ENCODE assay signal across 24 mouse cellular contexts in genomic region chr5:25125884-25126560, GRCm38 (mm10). TPM values are rescaled to one million over a fixed set of nuclear protein-coding genes. Genes with fewer than 3 reads are reported as not detected.
"Had no signal": no experiment of that assay in that cellular context is flagged by ENCODE, and none has a peak within 500 bp of the region (broad histone marks: within the 10 kb centered on the region; RNA-seq: fewer than 3 reads in every experiment).

No protein-coding gene starts in this region.

- H3K27ac ChIP-seq: liver, embryonic 13.5 days; midbrain, embryonic 13.5 days; neural tube, embryonic 15.5 days had no signal

- H3K4me1 ChIP-seq: liver, embryonic 13.5 days; midbrain, embryonic 13.5 days; neural tube, embryonic 15.5 days had no signal

- DNase-seq: kidney, adult 18-20 months; kidney, postnatal 10 days; left cerebral cortex, postnatal 4 days; liver, embryonic 13.5 days; liver, postnatal 0 days; lung, postnatal 36 days; right cerebral cortex, adult 18-20 months; right cerebral cortex, postnatal 25 days had no signal

- H3K4me3 ChIP-seq: liver, embryonic 13.5 days; midbrain, embryonic 13.5 days; neural tube, embryonic 15.5 days had no signal

- H3K27me3 ChIP-seq: liver, embryonic 13.5 days; midbrain, embryonic 13.5 days; neural tube, embryonic 15.5 days had no signal

- H3K36me3 ChIP-seq: liver, embryonic 13.5 days; midbrain, embryonic 13.5 days; neural tube, embryonic 15.5 days had no signal

- H3K9ac ChIP-seq: liver, embryonic 13.5 days; liver, postnatal 0 days; midbrain, embryonic 13.5 days; neural tube, embryonic 15.5 days had no signal

- H3K4me2 ChIP-seq: liver, embryonic 13.5 days; midbrain, embryonic 13.5 days; neural tube, embryonic 15.5 days had no signal

- ATAC-seq: liver, postnatal 0 days; midbrain, embryonic 13.5 days had no signal

- H3K9me3 ChIP-seq: liver, embryonic 13.5 days; midbrain, embryonic 13.5 days; neural tube, embryonic 15.5 days had no signal

RNA-seq across cellular contexts. Expression of gene Galntl5, which starts 55.2 kb away (rescaled TPM):
- total RNA-seq: layer of hippocampus, adult 8-10 months; layer of hippocampus, postnatal 14 days; left cerebral cortex, adult 18-20 months; left cerebral cortex, postnatal 10 days; left cerebral cortex, postnatal 4 days; megakaryocyte progenitor cell, adult 5-6 weeks; midbrain, postnatal 0 days had no signal
- polyA plus RNA-seq: kidney, embryonic 14.5 days; large intestine, adult 2 months; limb, embryonic 14.5 days; liver, embryonic 13.5 days; liver, postnatal 0 days; lung, embryonic 16.5 days; midbrain, embryonic 13.5 days; midbrain, postnatal 0 days; neural tube, embryonic 11.5 days; neural tube, embryonic 15.5 days; small intestine, adult 2 months; stomach, embryonic 16.5 days; urinary bladder, adult 2 months had no signal
